Mouse (Mus musculus) lung, embryonic 15.5 days (tissue): ENCODE data around the gene Armc6. TPM values are rescaled to one million over a fixed set of nuclear protein-coding genes. Genes with fewer than 3 reads are reported as not detected.
"Not testable (repeated sequence)": the region's sequence is repeated elsewhere in the genome, so short reads cannot be mapped to it uniquely, and the experiment has no call there.

ENCODE experiments used
- ATAC-seq: fragments of 200-750 bp; cut with Nextera tagmentation; 2 replicates; pipeline ENCODE4 v1.8.0; 2017; ENCODE audit warnings: moderate number of reproducible peaks, borderline replicate concordance; ENCODE audit not compliant: low FRiP score, low TSS enrichment; ENCODE audit errors: extremely low read depth
- H3K27ac ChIP-seq: fragments of 300-500 bp; sonication (generic); 2 replicates; pipeline ENCODE4 v1.5.1; 2015; ENCODE audit warnings: moderate library complexity, mild to moderate bottlenecking, inconsistent platforms
- H3K27me3 ChIP-seq: fragments of 300-500 bp; sonication (generic); 2 replicates; pipeline ENCODE4 v1.6.1; 2015; ENCODE audit warnings: inconsistent platforms
- H3K36me3 ChIP-seq: fragments of 300-500 bp; sonication (generic); 2 replicates; pipeline ENCODE4 v1.6.1; 2015; ENCODE audit warnings: inconsistent platforms
- H3K4me1 ChIP-seq: fragments of 300-500 bp; sonication (generic); 2 replicates; pipeline ENCODE4 v1.6.1; 2015; ENCODE audit warnings: inconsistent platforms
- H3K4me2 ChIP-seq: fragments of 300-500 bp; sonication (generic); 2 replicates; pipeline ENCODE4 v1.6.1; 2015; ENCODE audit warnings: inconsistent platforms, mild to moderate bottlenecking, moderate library complexity
- H3K4me3 ChIP-seq: fragments of 300-500 bp; sonication (generic); 2 replicates; pipeline ENCODE4 v1.5.1; 2015; ENCODE audit warnings: mild to moderate bottlenecking, inconsistent platforms
- H3K9ac ChIP-seq: fragments of 300-500 bp; sonication (generic); 2 replicates; pipeline ENCODE4 v1.6.1; 2015; ENCODE audit warnings: inconsistent platforms
- H3K9me3 ChIP-seq: fragments of 300-500 bp; sonication (generic); 2 replicates; pipeline ENCODE4 v1.6.1; 2016; ENCODE audit warnings: inconsistent platforms
- whole genome bisulfite sequencing: fragments of 180-500 bp; shearing (Covaris S2); methylation state at CpG from one replicate; pipeline ENCODE4 v1.1.7; 2015; 5-methylcytosine and 5-hydroxymethylcytosine counted together
- polyA plus RNA-seq: library from polyadenylated mRNA; unstranded; fragments of >200 nt; fragmentation: Nextera tagmentation; extraction: Ambion mirVana; gene quantifications from 2 replicates; pipeline ENCODE4 v1.2.1, GENCODE M21; 2015

The Armc6 gene
- polyA plus RNA-seq, 1 experiment from 2014 or later, result 30.1 TPM

DNA sequence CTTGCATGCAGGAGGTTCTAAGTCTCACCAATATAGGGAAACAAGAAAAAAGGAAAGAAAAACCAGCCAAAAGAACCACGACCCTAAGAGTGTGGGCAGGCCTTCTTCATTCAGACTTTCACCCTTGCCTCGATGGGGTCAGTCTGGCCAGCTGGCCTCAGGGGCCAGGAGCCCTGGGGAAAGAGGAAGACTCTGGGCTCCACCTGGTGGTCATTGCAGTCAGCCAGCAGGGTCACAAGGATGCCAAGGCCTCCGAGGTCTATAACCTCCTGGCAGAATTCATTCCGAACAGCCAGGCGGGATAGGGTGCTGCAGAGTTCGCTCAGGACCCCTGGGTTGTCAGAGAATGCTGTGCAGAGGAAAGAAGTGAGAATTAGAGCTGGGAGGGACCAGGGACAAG lies 10.9 kb downstream of the Armc6 start:
- Histone ChIP-seq H3K27ac (no peak overlapping the region), H3K4me3 (no peak overlapping the region), H3K9ac (no peak overlapping the region), H3K4me1 (no peaks in the 10 kb centered on the region), H3K4me2 (no peak overlapping the region), H3K9me3 (no peaks in the 10 kb centered on the region), H3K27me3 (no peaks in the 10 kb centered on the region), H3K36me3 (peaks cover 13% of the 10 kb centered on the region; the same call in 1 of the 2 replicates)
- ATAC-seq, result 0 out of 2 replicates have a peak, but pooled peaks have one; percentile 21
- WGBS, result 40% methylated on average over 6 of the region's 6 CpGs

DNA sequence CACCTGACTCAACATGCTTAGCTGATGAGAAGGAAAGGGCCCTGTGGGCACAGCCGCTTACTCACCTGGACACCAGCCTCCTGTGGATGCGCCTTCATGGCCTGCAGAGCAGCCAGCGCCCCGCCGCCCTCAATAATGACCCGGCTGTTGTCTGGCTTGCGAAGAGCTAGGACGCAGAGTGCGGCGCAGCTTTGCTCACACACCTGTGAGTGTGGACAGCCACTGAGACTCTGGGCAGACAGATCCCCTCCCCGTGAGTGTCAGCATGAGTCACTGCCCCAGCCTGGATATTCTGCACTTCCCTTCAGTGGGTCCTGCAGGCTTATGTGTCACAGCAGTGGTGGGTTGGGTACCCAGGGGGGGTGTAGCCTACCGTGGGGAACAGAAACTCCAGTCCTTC lies 12.2 kb downstream of the Armc6 start:
- Histone ChIP-seq H3K9me3 (no peaks in the 10 kb centered on the region), H3K27me3 (no peaks in the 10 kb centered on the region), H3K4me3 (no peak overlapping the region), H3K27ac (no peak overlapping the region), H3K9ac (no peak overlapping the region), H3K4me1 (no peaks in the 10 kb centered on the region), H3K4me2 (no peak overlapping the region), H3K36me3 (peaks cover 13% of the 10 kb centered on the region; the same call in 1 of the 2 replicates)
- no peak for ATAC-seq
- WGBS, result 91% methylated on average over 12 of the region's 12 CpGs

DNA sequence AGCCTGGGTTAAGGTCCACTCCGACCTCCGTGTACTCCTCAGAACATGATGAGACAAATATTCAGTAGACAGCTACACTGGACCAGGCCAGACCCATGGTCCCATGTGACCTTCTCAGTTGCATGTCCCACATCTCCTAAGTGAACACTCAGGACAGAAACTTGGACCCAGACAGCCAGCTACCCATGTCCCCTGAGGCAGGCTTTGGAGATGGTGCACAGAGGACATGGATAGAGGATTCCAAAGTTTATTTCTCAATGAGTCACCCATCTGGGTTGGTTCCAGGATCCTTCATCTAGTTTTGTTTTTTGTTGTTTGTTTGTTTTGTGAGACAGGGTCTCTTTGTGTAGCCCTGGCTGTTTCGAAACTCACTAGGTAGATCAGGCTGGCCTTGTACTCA lies 13.4 kb downstream of the Armc6 start:
- no peaks in the 10 kb centered on the region for H3K9me3 ChIP-seq
- H3K27ac ChIP-seq, result no peak overlapping the region
- H3K27me3 ChIP-seq, result no peaks in the 10 kb centered on the region
- no peak for ATAC-seq
- H3K4me1 ChIP-seq, result no peaks in the 10 kb centered on the region
- WGBS, result 94% methylated on average over 3 of the region's 3 CpGs
- H3K4me2 ChIP-seq, result no peak overlapping the region
- H3K36me3 ChIP-seq, result peaks cover 13% of the 10 kb centered on the region; the same call in 1 of the 2 replicates
- H3K9ac ChIP-seq, result no peak overlapping the region
- no peak overlapping the region for H3K4me3 ChIP-seq

DNA sequence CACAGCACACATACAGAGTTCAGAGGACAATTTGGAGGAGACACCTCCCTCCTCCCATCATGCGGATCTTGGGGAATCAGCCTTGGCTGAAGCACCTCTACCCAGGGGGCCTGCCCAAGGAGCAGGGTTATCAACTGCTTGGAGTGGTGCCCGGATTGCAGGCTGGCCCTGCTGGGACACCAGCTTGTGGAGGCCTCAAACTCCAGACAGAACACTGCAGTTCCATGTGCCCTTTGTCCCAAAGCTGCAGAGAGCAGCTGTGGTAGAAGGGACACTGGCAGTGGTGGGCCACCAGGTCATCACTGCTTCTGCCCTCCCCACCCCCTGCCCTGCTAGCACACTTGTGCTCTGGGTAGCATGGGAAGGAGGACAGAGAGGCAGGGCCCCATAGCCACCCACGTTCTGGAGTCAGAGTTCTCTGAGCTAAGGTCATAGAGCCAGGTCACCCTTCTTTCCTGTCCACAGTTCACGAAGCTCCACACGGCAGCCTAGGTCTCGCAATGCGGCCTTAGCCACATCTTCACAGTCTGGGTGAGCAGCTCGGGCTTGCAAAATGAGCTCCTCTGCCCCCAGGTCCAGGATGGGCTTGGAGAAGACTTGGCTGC lies 13.9 kb downstream of the Armc6 start:
- Histone ChIP-seq H3K4me1 (no peaks in the 10 kb centered on the region), H3K4me3 (no peak overlapping the region), H3K9ac (no peak overlapping the region), H3K4me2 (no peak overlapping the region), H3K27me3 (no peaks in the 10 kb centered on the region), H3K27ac (no peak overlapping the region), H3K9me3 (no peaks in the 10 kb centered on the region), H3K36me3 (peaks cover 12% of the 10 kb centered on the region; the same call in 1 of the 2 replicates)
- no peak for ATAC-seq
- 60% methylated on average over 8 of the region's 8 CpGs for WGBS

DNA sequence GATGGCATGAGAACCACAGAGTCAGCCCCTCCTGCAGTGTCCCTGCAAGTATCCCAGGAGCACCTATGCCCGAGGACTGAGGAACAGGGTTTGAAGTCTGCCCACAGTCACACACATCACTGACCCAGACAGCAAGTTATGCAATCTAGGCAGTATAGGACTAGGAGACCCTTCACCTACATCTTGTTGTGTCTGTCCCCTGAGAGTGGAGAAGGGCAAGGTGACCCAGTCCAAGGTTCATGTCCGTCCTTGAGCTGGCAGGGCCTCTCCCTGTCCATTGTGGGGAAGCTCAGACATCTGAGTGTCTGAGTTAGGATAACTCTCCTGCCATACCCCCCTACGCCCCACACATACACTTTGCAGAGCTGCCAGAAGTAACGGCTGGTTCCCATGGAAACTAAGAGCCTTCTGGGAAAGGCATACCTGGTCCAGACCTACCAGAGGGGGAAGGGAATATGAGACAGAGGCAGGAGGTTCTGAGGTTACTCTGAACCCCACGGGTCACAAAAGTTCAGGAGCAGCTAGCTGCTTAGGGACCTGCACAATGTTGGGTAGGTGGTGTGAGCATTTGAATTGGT lies 15.1 kb downstream of the Armc6 start:
- Histone ChIP-seq H3K27ac (no peak overlapping the region), H3K9ac (no peak overlapping the region), H3K4me1 (no peaks in the 10 kb centered on the region), H3K36me3 (peaks cover under 1% of the 10 kb centered on the region; the same call in 1 of the 2 replicates), H3K9me3 (no peaks in the 10 kb centered on the region), H3K4me3 (no peak overlapping the region), H3K4me2 (no peak overlapping the region), H3K27me3 (no peaks in the 10 kb centered on the region)
- ATAC-seq, result no peak
- WGBS, result 51% methylated on average over 5 of the region's 5 CpGs

DNA sequence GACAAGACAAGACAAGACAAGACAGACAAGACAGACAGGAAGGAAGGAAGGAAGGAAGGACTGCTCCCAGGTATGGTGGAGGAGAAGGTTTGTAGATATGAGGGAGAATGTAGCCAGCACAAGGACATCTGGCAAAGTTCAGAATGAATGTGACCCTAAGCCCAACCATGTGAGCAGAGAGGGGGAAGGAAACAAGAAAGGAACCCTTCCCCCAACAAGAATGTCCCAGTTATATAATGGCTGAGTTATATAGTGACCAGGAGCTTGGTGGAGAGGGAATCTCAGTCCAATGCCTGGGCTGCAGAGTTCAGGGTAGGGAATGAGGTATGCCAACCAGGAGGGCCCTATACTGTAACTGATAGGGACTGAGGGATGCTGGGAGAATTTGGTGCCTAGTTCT lies 16.8 kb downstream of the Armc6 start:
- Histone ChIP-seq H3K4me3 (no peak overlapping the region), H3K9me3 (no peaks in the 10 kb centered on the region), H3K27me3 (no peaks in the 10 kb centered on the region), H3K4me2 (no peak overlapping the region), H3K36me3 (no peaks in the 10 kb centered on the region; the same call in 1 of the 2 replicates), H3K9ac (no peak overlapping the region), H3K4me1 (no peaks in the 10 kb centered on the region; the same call in 1 of the 2 replicates), H3K27ac (no peak overlapping the region)
- ATAC-seq, result no peak

DNA sequence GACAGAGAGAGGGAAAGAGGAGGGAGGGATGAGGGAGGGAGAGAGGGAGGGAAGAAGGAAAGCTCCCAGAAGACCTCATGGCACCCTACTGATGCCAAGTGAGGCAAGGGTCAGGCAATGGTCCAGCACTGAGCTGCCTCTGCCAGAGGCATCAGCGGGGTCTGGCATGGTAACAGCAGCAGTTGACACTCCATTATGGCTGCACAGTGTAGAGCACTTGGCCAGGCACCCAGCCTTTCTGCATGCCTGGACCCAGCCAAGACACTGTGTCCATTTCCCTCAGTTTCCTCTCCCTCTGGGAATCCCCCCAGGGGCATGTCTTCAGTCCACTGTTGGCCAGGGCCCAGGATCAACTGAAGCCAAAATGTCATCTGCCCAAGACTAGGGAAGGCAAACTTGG lies 17.7 kb downstream of the Armc6 start:
- H3K27ac ChIP-seq, result no peak overlapping the region
- H3K36me3 ChIP-seq, result no peaks in the 10 kb centered on the region
- whole genome bisulfite sequencing, result 67% methylated on average over 1 of the region's 1 CpGs
- ATAC-seq, result no peak
- no peak overlapping the region for H3K9ac ChIP-seq
- H3K4me1 ChIP-seq, result peaks cover 3% of the 10 kb centered on the region; the same call in 1 of the 2 replicates
- no peak overlapping the region for H3K4me2 ChIP-seq
- H3K4me3 ChIP-seq, result no peak overlapping the region
- H3K27me3 ChIP-seq, result no peaks in the 10 kb centered on the region
- no peaks in the 10 kb centered on the region for H3K9me3 ChIP-seq

DNA sequence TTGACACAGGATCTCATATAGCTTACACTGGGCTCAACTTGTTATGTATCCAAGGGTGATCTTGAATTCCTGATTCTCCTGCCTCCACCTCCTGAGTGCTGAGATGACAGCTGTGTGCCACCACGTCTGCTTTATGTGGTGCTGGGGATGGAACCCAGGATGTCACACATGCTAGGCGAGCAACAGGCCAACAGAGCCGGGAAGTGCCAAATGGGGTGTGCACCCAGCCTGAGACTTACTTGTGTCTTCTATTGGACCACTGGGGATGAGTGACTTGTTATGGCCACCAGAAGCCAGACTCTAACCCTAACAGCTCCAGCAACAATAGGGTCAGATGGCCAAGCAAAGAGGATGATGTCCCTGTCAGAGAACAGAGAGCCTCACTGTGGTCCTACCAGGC lies 18.1 kb downstream of the Armc6 start:
- not testable (repeated sequence) for H3K9me3 ChIP-seq, H3K9ac ChIP-seq, H3K27ac ChIP-seq, H3K4me1 ChIP-seq, H3K36me3 ChIP-seq, H3K4me3 ChIP-seq, H3K27me3 ChIP-seq, H3K4me2 ChIP-seq, ATAC-seq
- 44% methylated on average over 3 of the region's 3 CpGs for WGBS

DNA sequence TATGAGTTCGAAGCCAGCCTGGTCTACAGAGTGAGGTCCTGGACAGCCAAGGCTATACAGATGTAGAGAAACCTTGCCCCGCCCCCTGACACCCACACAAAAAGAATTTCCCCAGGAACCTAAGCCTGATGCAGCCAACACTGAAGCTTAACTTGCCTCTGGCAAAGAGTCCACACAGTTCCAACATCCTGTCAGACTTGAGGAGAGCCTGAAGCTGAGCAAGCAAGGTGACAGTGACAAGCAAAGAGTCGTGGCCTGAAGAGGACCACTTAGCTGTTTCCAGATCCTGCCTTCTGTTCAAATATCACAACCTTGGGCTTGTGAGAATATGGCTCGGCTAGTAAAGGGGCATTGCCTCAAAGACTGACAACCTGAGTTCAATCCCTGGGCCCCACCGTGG lies 19.2 kb downstream of the Armc6 start:
- Histone ChIP-seq H3K27me3 (no peaks in the 10 kb centered on the region), H3K36me3 (no peaks in the 10 kb centered on the region), H3K27ac (no peak overlapping the region), H3K9me3 (no peaks in the 10 kb centered on the region), H3K9ac (no peak overlapping the region), H3K4me3 (no peak overlapping the region), H3K4me1 (peaks cover 16% of the 10 kb centered on the region), H3K4me2 (no peak overlapping the region)
- 61% methylated on average over 5 of the region's 5 CpGs for WGBS
- no peak for ATAC-seq

DNA sequence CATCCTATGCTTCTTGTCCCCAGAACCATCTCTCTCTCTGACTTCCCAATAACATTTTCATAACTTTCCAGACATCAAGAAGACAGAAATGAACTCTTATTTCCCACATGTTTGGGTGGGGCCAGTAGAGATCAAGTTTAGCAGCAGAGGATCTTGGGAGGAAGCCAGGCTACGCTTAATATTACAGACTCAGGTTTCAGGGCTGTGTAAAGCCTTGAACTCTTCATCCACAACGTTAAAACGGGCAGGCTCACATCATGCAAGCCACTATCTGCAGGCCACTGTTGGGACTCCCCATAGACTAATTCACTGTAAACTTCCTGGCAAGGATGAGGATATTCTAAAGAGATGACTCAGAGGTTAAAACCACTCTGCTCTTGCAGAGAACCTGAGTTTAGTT lies 19.9 kb downstream of the Armc6 start:
- Histone ChIP-seq H3K27ac (no peak overlapping the region), H3K4me1 (peaks cover 16% of the 10 kb centered on the region), H3K4me2 (no peak overlapping the region), H3K9ac (no peak overlapping the region), H3K36me3 (no peaks in the 10 kb centered on the region), H3K9me3 (no peaks in the 10 kb centered on the region), H3K27me3 (no peaks in the 10 kb centered on the region), H3K4me3 (no peak overlapping the region)
- no peak for ATAC-seq
- WGBS, result 57% methylated on average over 3 of the region's 3 CpGs

DNA sequence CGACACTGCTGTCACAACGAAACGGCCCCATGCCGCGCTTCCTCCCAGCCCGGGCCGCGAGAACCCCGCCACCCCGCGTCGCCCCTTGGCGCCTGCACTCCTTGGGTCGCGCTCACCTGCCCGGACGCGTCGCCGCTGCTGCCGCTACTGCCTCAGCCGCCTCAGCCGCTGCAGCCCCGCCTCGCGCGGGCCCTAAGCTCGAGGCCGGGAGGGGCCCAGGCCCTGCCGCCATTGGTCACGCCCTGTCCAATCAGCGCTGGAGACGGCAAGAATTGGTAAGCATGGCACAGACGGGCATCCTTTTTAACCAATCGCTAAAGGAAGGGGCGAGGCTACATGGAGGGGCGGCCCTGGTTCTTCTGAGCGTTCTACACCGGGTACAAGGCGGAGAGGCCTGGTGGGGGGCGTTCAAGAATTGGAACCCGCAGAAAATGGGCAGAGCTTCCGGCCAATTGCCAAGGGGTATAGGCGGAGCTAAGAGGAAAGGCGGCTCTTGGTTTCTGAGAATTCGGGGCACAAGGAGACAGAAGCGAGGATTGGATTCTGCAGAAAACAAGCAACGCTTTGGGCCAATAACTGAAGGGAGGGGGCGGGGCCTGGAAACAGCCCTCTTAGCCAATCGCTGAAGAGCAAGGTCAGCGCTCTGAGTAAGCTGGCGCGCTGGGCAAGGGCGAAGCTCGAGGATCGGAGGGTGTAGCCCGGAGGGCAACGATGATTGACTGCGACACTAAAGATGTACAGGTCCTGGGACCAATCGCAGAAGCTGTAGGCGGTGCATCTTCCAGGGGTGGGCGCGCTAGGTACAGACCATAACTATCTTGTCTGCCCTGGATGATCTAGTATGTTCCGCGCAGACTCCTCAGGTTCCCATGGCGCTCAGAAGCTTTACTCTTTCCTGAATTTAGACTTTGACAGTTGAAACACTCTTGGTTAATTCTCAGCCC lies 21.9 kb downstream of the Armc6 start, which contains the start of gene Slc25a42:
Gene Slc25a42, minus strand, starts transcription at position 194 of the 944 bp plus-strand sequence.
- peak; percentile 98 for ATAC-seq
- under 1% methylated on average over 66 of the region's 66 CpGs for WGBS

DNA sequence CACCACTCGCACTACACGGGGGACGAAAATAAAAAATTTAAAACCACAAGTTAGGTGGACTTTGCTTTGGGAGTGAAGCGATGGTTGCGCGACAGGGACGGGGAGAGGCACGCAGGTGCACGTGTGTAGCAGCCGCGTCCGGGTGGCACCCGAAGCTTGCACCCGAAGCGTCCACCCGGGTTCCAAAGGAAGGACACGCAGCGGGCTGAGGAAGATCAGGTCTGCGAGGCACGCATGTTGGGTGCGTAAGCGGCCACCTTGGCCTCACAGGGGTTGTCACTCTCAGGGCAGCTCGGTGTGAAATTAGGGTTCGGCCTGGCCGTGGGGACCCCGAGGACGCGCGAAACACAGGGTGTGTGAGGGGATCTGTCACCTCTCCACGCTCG lies 22.5 kb downstream of the Armc6 start:
- peak overlapping the region; percentile 66 for H3K9ac ChIP-seq
- ATAC-seq, result no peak

More for the DNA sequence above, 21.9 kb downstream of the Armc6 start, which contains the start of gene Slc25a42:
- H3K27ac ChIP-seq, result peak within 1 kb of the TSS; percentile 38
- no peaks in the 10 kb centered on the region for H3K36me3 ChIP-seq
- H3K4me3 ChIP-seq, result peak within 1 kb of the TSS; percentile 68
- H3K9ac ChIP-seq, result peak within 1 kb of the TSS; percentile 66
- H3K4me2 ChIP-seq, result peak within 1 kb of the TSS; percentile 99
- H3K4me1 ChIP-seq, result peaks cover 16% of the 10 kb centered on the region
- H3K9me3 ChIP-seq, result no peaks in the 10 kb centered on the region
- no peaks in the 10 kb centered on the region for H3K27me3 ChIP-seq

More for the DNA sequence above, 22.5 kb downstream of the Armc6 start:
- Histone ChIP-seq H3K4me2 (peak overlapping the region; percentile 99), H3K27me3 (no peaks in the 10 kb centered on the region), H3K27ac (0 out of 2 replicates have a peak overlapping the region, but pooled peaks have one; percentile 38), H3K36me3 (no peaks in the 10 kb centered on the region), H3K4me1 (peaks cover 16% of the 10 kb centered on the region), H3K9me3 (no peaks in the 10 kb centered on the region), H3K4me3 (peak overlapping the region; percentile 68)
- 2% methylated on average over 31 of the region's 31 CpGs for WGBS
